Mouse (Mus musculus) c-Kit-positive CD71-positive TER-119-negative erythroid progenitor cells, embryonic 14.5 days (primary cell): Measurements from ENCODE around the gene Dld.

Experiments used
- DNase-seq: peaks from one replicate; pipeline ENCODE4 v3.0.0-alpha.2; 2013; ENCODE audit warnings: low read depth

The Dld gene

GRCm38 (mm10) chr12:31320817-31321216 is 30.4 kb downstream of the Dld start:
- no peak for DNase-seq

DNA sequence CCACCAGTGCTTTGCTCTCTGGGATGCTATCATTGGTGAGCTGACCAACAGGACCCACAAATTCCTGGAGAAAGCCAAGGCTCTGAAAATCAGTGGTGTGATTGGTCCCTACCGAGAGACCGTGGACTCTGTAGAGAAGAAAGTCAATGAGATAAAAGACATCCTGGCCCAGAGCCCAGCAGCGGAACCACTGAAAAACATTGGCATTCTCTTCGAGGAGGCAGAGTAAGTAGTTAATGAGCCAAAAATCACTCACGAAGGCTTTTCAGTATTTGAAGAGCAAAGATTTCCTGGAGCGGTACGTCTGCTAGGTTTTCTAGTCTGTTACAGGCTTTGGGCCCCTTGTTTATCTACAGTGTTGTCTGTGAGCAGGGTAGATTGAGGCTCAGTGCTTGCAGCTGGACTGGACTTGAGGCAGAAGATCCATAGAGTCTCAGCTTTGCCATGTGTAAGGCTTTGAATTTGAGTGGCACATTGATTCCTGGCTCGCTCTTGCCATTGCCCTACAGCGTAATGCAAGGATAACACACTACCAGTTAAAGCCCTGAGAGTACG is 32.8 kb downstream of the Dld start:
- no peak for DNase-seq

- no peak for DNase-seq
Observed at GRCm38 (mm10) chr12:31317670-31318408, 33.4 kb downstream of the Dld start.

- DNase-seq = no peak
Observed at GRCm38 (mm10) chr12:31315961-31316360, 35.3 kb downstream of the Dld start.

DNA sequence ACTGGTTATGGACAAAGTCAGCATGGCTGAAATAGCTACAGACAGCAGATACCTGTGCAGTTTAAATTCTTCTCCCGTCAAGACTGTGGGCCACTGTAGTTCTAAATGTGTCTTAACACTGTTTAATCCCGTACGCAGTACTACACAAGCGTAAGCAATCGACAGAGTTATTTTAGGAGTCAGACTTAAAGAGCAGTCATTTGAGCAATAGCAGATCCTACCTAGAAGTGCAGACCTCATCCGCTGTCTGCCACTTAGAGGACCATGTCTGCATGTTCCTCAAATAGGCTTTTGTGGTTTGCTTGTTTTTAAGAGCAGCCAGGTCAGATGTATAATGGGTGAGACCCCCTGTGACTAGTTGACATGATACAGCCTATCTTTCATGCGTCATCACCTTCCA is 36.9 kb downstream of the Dld start:
- no peak for DNase-seq

- no peak for DNase-seq
Observed at GRCm38 (mm10) chr12:31313136-31313535, 38.1 kb downstream of the Dld start.

GRCm38 (mm10) chr12:31312281-31312680 is 39.0 kb downstream of the Dld start:
- no peak for DNase-seq

DNA sequence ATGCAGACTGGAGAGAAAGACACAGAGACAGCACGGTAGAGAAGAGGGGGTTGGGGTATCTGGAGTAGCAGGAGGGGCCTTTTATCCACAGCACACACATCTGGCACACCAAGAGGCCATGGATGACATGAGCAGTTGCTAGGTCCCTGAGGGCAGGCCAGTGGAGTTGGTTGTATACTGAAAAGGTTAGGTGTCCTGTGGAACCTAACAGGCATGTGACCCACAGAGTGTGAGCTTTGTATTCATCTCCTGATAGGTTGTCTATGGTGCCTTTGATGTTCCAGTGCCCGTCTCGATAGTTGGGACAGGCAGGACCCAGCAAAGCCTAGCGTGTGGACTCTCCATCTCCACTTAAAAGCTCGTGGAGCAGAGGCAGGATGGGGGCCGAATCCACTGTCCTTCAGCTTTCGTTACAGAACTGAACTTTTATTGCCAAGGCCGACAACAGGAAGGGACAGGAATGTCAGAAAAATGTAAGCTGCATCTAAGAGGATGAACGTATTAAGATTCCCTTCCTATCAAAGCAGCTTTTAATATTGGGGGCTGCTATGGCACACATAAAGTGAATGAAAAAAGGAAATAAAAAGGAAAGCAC is 39.5 kb downstream of the Dld start:
- DNase-seq = no peak

DNA sequence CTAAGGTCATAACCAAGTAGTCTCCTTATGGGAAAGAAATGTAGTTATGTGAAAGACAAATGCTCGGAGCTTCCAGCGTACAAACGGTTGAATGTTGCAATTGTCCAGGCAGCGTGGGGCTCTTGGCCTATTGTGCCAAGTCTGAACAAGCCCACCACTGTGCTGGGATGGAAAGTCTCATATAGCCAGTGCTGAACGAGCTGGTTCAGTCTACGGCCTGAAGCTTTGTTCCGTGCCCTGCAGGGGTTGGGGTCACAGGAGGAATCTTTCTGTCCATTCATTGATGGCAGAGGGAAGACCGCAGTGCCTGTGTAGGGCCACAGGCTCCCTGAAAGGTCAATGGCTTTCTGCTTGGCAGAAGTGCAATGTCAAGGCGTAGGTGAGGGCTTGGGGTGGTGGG is 40.6 kb downstream of the Dld start:
- no peak for DNase-seq

- DNase-seq = no peak
Observed at GRCm38 (mm10) chr12:31307756-31308155, 43.5 kb downstream of the Dld start.

DNA sequence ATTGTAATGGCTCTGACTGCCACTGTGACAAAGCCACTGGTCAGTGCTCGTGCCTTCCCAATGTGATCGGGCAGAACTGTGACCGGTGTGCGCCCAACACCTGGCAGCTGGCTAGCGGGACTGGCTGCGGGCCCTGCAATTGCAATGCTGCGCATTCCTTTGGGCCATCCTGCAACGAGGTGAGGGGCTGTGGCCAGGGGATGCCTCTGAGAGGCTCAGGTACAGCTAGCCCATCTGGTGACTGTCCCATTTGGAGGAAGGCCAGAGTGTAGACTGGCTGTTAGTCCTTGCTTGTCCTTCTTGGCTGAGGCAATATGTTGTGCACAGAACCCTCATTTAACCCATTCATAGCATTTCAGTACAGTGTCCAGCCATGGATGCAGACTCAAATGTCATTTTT is 44.2 kb downstream of the Dld start:
- no peak for DNase-seq

- no peak for DNase-seq
Observed at GRCm38 (mm10) chr12:31306075-31306675, 45.1 kb downstream of the Dld start.

- DNase-seq = no peak
Observed at GRCm38 (mm10) chr12:31302766-31303511, 48.3 kb downstream of the Dld start.

- no peak for DNase-seq
Observed at GRCm38 (mm10) chr12:31302266-31302665, 49.0 kb downstream of the Dld start.

GRCm38 (mm10) chr12:31300276-31300675 is 51.0 kb downstream of the Dld start:
- DNase-seq = no peak

DNA sequence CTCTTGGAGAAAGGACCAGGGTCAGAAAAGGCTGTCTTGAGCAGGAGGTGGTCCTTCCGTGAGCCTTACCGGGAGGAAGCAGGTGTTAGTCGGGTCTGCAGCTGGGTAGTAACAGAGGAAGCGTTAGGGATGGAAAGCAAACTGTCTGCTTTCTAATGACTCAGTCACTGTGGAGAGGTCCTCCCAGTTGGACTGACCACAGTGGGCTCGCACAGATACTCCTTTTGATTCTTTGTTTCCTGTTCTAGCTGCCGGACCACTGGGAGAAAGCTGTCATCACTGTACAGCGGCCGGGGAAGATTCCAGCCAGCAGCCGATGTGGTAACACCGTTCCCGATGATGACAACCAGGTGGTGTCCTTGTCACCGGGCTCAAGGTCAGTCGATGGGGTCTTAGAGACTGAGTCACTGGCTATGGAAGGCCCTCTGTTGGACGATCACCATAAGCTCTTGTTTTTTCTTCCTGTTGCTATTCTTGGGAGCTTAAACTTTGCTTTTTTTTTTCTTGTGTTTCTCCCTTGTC is 51.5 kb downstream of the Dld start:
- DNase-seq = no peak

DNA sequence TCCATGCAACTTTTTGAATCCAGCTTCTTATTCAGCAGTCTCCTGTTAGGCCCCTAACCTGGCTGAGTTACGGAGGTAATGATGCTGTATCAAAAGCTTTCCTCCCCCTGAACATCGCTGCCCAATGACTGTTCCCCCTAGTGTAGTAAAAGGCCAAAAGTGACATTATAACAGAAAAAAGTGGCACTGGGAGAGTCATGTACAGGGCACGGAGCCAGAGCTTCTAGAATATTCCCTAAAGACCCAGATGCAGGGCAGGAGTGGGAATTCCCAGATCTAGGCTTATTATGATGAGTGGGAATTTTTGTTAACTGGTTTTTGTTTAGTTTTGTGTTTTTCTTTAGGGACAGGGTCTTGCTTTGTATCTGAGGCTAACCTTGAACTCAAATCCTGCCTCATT is 52.1 kb downstream of the Dld start:
- DNase-seq = no peak

- DNase-seq = no peak
Observed at GRCm38 (mm10) chr12:31298530-31298929, 52.7 kb downstream of the Dld start.

- no peak for DNase-seq
Observed at GRCm38 (mm10) chr12:31298122-31298521, 53.1 kb downstream of the Dld start.

- no peak for DNase-seq
Observed at GRCm38 (mm10) chr12:31296097-31296496, 55.2 kb downstream of the Dld start.

GRCm38 (mm10) chr12:31295505-31295904 is 55.7 kb downstream of the Dld start:
- DNase-seq = no peak

GRCm38 (mm10) chr12:31294996-31295395 is 56.3 kb downstream of the Dld start:
- no peak for DNase-seq
